Mouse (Mus musculus) midbrain, postnatal 0 days (tissue): ENCODE results near the gene Shc3. TPM values are rescaled to one million over a fixed set of nuclear protein-coding genes. Genes with fewer than 3 reads are reported as not detected.

Experiments used
- ATAC-seq: fragments of 200-750 bp; cut with Nextera tagmentation; 2 replicates; pipeline ENCODE4 v1.8.0; 2017; ENCODE audit warnings: moderate number of reproducible peaks, mild to moderate bottlenecking, moderate TSS enrichment, moderate library complexity; ENCODE audit not compliant: low FRiP score
- DNase-seq: peaks from one replicate; pipeline ENCODE4 v3.0.0-alpha.2; 2015; ENCODE audit warnings: low spot score
- H3K27ac ChIP-seq: fragments of 300-500 bp; sonication (generic); 2 replicates; pipeline ENCODE4 v1.5.1; 2014; ENCODE audit warnings: low read depth, mild to moderate bottlenecking, low read length, mixed read lengths
- H3K27me3 ChIP-seq: fragments of 300-500 bp; sonication (generic); 2 replicates; pipeline ENCODE4 v1.6.1; 2014; ENCODE audit warnings: low read length, control low read depth, mixed read lengths; ENCODE audit not compliant: insufficient read depth
- H3K36me3 ChIP-seq: fragments of 300-500 bp; sonication (generic); 2 replicates; pipeline ENCODE4 v1.6.1; 2014; ENCODE audit warnings: low read length, control low read depth, mixed read lengths; ENCODE audit not compliant: insufficient read depth
- H3K4me1 ChIP-seq: fragments of 300-500 bp; sonication (generic); 2 replicates; pipeline ENCODE4 v1.6.1; 2014; ENCODE audit warnings: mild to moderate bottlenecking, control low read depth, antibody characterized with exemption, low read length, mixed read lengths; ENCODE audit not compliant: insufficient read depth
- H3K4me2 ChIP-seq: fragments of 300-500 bp; sonication (generic); 2 replicates; pipeline ENCODE4 v1.6.1; 2014; ENCODE audit warnings: low read depth, mild to moderate bottlenecking, low read length, mixed read lengths; ENCODE audit not compliant: poor library complexity, severe bottlenecking
- H3K4me3 ChIP-seq: fragments of 300-500 bp; sonication (generic); 2 replicates; pipeline ENCODE4 v1.5.1; 2014; ENCODE audit warnings: low read depth, mild to moderate bottlenecking, low read length, moderate library complexity
- H3K9ac ChIP-seq: fragments of 300-500 bp; sonication (generic); replicated peaks from 2 replicates; pipeline ENCODE4 v1.6.1; 2014; ENCODE audit warnings: mild to moderate bottlenecking, low read length, moderate library complexity, mixed read lengths; ENCODE audit not compliant: poor library complexity, severe bottlenecking
- H3K9me3 ChIP-seq: fragments of 300-500 bp; sonication (generic); 2 replicates; pipeline ENCODE4 v1.6.1; 2016; ENCODE audit warnings: low read length, control low read depth
- CTCF ChIP-seq: IDR thresholded peaks from 2 replicates; pipeline ENCODE4 v1.5.1; 2016; ENCODE audit warnings: antibody characterized with exemption, mild to moderate bottlenecking
- WGBS: fragments of 180-500 bp; shearing (Covaris S2); extraction: QIAGEN DNeasy Blood & Tissue Kit; methylation state at CpG from one replicate; pipeline ENCODE4 v1.1.7; 2014; 5-methylcytosine and 5-hydroxymethylcytosine counted together
- polyA plus RNA-seq: library from polyadenylated mRNA; unstranded; fragments of >200 nt; fragmentation: Nextera tagmentation; extraction: Ambion mirVana; gene quantifications from 2 replicates; pipeline ENCODE4 v1.2.1, GENCODE M21; 2015
- total RNA-seq: library from RNA; depleted of rRNA; stranded (reverse); fragments of >200 nt; gene quantifications from 2 replicates; pipeline ENCODE4 v1.2.3, GENCODE M21; 2014; rRNA removed

Shc3 gene
- total and polyA plus RNA-seq, 2 experiments from 2014 or later = 10.4 to 119 TPM

GRCm38 (mm10) chr13:51390398-51390797 lies 178.8 kb downstream of the Shc3 start:
- no peaks in the 10 kb centered on the region for H3K36me3 ChIP-seq
- DNase-seq = no peak
- TF ChIP-seq CTCF = no peak
- H3K27ac ChIP-seq = no peak overlapping the region
- H3K4me2 ChIP-seq = no peak overlapping the region
- no peak for ATAC-seq
- H3K4me3 ChIP-seq = no peak overlapping the region
- H3K27me3 ChIP-seq = no peaks in the 10 kb centered on the region
- 75% methylated on average over 4 of the region's 4 CpGs for WGBS
- H3K4me1 ChIP-seq = no peaks in the 10 kb centered on the region
- H3K9me3 ChIP-seq = no peaks in the 10 kb centered on the region
- no peak overlapping the region for H3K9ac ChIP-seq

DNA sequence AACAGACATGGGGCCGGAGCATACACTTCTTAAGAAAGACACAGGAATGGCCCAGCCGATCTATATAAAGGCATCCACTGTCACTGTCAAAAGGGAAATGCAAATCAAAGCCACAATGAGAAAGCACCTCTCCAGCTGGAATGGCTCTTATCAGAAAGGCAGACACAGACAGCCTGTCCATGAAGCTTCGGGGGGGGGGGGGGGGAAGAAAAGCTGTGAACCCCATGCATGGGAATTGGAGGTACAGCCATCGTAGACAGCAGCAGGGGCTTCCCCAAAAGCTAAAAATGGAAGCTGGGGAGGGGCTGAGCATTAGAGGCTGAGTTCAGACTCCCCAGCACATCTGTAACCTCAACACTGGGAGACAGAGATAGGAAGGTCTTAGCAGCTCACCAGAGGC lies 181.3 kb downstream of the Shc3 start:
- Histone ChIP-seq H3K9me3 (no peaks in the 10 kb centered on the region), H3K4me1 (no peaks in the 10 kb centered on the region), H3K27me3 (no peaks in the 10 kb centered on the region), H3K4me2 (no peak overlapping the region), H3K36me3 (no peaks in the 10 kb centered on the region), H3K9ac (no peak overlapping the region), H3K4me3 (no peak overlapping the region), H3K27ac (no peak overlapping the region)
- 42% methylated on average over 4 of the region's 4 CpGs for WGBS
- DNase-seq (no peak), ATAC-seq (no peak)
- TF ChIP-seq CTCF = no peak

DNA sequence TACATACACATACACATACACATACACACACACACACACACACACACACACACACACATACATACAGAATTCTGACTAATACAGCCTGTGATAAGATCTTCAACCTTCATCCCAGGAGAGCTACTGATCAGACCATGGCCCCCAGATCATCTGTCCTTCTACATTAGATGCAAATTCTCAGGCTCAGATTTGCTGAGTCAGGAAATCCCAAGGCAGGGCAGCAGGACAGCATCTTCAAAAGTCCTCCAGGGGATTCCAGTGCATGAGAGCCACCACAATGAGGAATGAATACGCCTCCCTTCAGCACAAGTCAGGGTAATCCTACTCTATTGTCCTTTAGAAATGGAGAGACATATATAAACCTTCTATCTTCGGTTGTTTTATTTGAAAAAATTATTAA lies 184.3 kb downstream of the Shc3 start:
- no peak for ATAC-seq
- 47% methylated on average over 2 of the region's 2 CpGs for WGBS

GRCm38 (mm10) chr13:51381498-51381897 lies 187.7 kb downstream of the Shc3 start:
- TF ChIP-seq CTCF = no peak
- DNase-seq = no peak
- Histone ChIP-seq H3K4me3 (no peak overlapping the region), H3K27ac (no peak overlapping the region), H3K36me3 (no peaks in the 10 kb centered on the region), H3K4me2 (no peak overlapping the region), H3K4me1 (no peaks in the 10 kb centered on the region), H3K9ac (no peak overlapping the region), H3K9me3 (no peaks in the 10 kb centered on the region), H3K27me3 (0 out of 2 replicates have a peak, but pooled peaks cover 3% of the 10 kb centered on the region)
- no peak for ATAC-seq
- WGBS = 96% methylated on average over 6 of the region's 6 CpGs

More for the DNA sequence above, 184.3 kb downstream of the Shc3 start:
- Histone ChIP-seq H3K27me3 (0 out of 2 replicates have a peak, but pooled peaks cover 3% of the 10 kb centered on the region), H3K9ac (no peak overlapping the region), H3K4me3 (no peak overlapping the region), H3K9me3 (no peaks in the 10 kb centered on the region), H3K4me2 (no peak overlapping the region), H3K36me3 (no peaks in the 10 kb centered on the region), H3K4me1 (no peaks in the 10 kb centered on the region), H3K27ac (no peak overlapping the region)
- TF ChIP-seq CTCF = no peak
- DNase-seq = no peak

Other genes starting within 250 kb of the Shc3 start
- 9.5 and 9.6 TPM in 2 replicates for gene S1pr3, start 160.8 kb downstream of the Shc3 start, total RNA-seq
- gene S1pr3, start 160.8 kb downstream of the Shc3 start, polyA plus RNA-seq = 7.0 and 7.3 TPM in 2 replicates
- 16.3 and 23.0 TPM in 2 replicates for gene Cks2, start 75.8 kb upstream of the Shc3 start, total RNA-seq
- gene Cks2, start 75.8 kb upstream of the Shc3 start, polyA plus RNA-seq = 19.0 and 20.0 TPM in 2 replicates
- 15.2 and 15.7 TPM in 2 replicates for gene Secisbp2, start 82.3 kb upstream of the Shc3 start, total RNA-seq
- 16.7 and 19.4 TPM in 2 replicates for gene Secisbp2, start 82.3 kb upstream of the Shc3 start, polyA plus RNA-seq
- gene Sema4d, start 224.3 kb upstream of the Shc3 start, total RNA-seq = 19.3 and 19.8 TPM in 2 replicates
- gene Sema4d, start 224.3 kb upstream of the Shc3 start, polyA plus RNA-seq = 13.6 and 13.7 TPM in 2 replicates